In the genomic region with DNA sequence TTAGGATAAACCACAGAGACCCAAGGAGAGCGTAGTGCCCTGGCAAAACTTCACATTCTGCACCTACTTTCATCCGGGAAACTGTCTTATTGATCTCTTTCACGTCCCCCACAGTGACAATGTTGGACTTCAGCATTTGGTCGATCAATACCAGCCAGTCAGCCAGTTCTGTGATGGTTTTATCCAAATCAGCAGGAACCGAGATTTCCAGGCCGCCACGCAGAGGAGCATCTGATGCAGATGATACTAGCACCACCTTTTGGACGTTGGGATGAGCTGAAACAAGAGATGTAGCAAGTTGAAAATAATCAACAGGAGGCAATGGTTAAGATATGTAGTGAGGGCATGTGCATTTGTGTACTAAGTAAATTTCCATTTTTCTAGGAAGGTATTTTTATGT, we compare ENCODE assay signal across 11 mouse cellular contexts.
DNase-seq lines count a peak whose midpoint lies in the region; ATAC-seq and TF ChIP-seq lines count a peak whose summit lies in the region.
"Had no signal": no experiment of that assay in that cellular context is flagged by ENCODE, and none has a peak within 500 bp of the region (broad histone marks: within the 10 kb centered on the region; RNA-seq: fewer than 3 reads in every experiment).

No protein-coding gene starts in this region.

- no peak overlapping the region for H3K4me3 ChIP-seq in cortical plate, adult 2 months (ENCODE audit: insufficient read depth, low read length)
- no peak overlapping the region for H3K4me3 ChIP-seq in liver, embryonic 16.5 days (ENCODE audit: low read depth, low read length)
- no peak overlapping the region for H3K4me3 ChIP-seq in embryonic facial prominence, embryonic 10.5 days
- H3K4me3 ChIP-seq: neural tube, embryonic 12.5 days had no signal

- no peaks in the 10 kb centered on the region for H3K4me1 ChIP-seq in cortical plate, adult 2 months (ENCODE audit: control insufficient read depth, insufficient read depth, low read length)
- H3K4me1 ChIP-seq in liver, embryonic 16.5 days (ENCODE audit: control insufficient read depth, low read depth, low read length), result no peaks in the 10 kb centered on the region
- no peaks in the 10 kb centered on the region; the same call in 1 of the 2 replicates for H3K4me1 ChIP-seq in embryonic facial prominence, embryonic 10.5 days
- H3K4me1 ChIP-seq: neural tube, embryonic 12.5 days had no signal

- no peak for TF ChIP-seq POLR2A in cortical plate, adult 2 months (IDR thresholded peaks at IDR 0.05; ENCODE audit: extremely low read depth, insufficient read depth, low read length)

- DNase-seq in left cerebral cortex, adult 18-20 months (ENCODE audit: low spot score in 2 of 2), result peak; percentile 26 to 29
- no peak for DNase-seq in left cerebral cortex, adult 11 months (ENCODE audit: low spot score)
- DNase-seq in layer of hippocampus, postnatal 10 days (ENCODE audit: low spot score in 2 of 2), result peak; percentile 5 to 28
- no peak for DNase-seq in embryonic facial prominence, embryonic 10.5 days (ENCODE audit: low spot score)
- DNase-seq in gastrocnemius, postnatal 36 days, result no peak
- DNase-seq: gastrocnemius, postnatal 25 days; kidney, adult 8-10 months had no signal

- no peaks in the 10 kb centered on the region; the same call in 1 of the 2 replicates for H3K36me3 ChIP-seq in liver, embryonic 16.5 days (ENCODE audit: control insufficient read depth, insufficient read depth)
- H3K36me3 ChIP-seq in embryonic facial prominence, embryonic 10.5 days (replicated peaks), result peaks cover 16% of the 10 kb centered on the region
- H3K36me3 ChIP-seq: neural tube, embryonic 12.5 days had no signal

- no peak overlapping the region for H3K4me2 ChIP-seq in liver, embryonic 16.5 days (ENCODE audit: low read depth, low read length)
- H3K4me2 ChIP-seq: neural tube, embryonic 12.5 days had no signal

- intact Hi-C loops in gastrocnemius, postnatal 36 days (cut with DNase I), result no loop called here

- 52% methylated on average over 8 of the region's 8 CpGs for whole genome bisulfite sequencing in liver, embryonic 16.5 days (ENCODE audit: insufficient replicate concordance)
- WGBS in embryonic facial prominence, embryonic 10.5 days, result 76% methylated on average over 8 of the region's 8 CpGs

- no peak overlapping the region for H3K27ac ChIP-seq in cortical plate, adult 2 months (ENCODE audit: insufficient read depth, low read length)
- H3K27ac ChIP-seq in liver, embryonic 16.5 days (ENCODE audit: low read length), result no peak overlapping the region
- H3K27ac ChIP-seq in embryonic facial prominence, embryonic 10.5 days (replicated peaks), result no peak overlapping the region
- H3K27ac ChIP-seq: neural tube, embryonic 12.5 days had no signal

- no peaks in the 10 kb centered on the region for H3K9me3 ChIP-seq in liver, embryonic 16.5 days (replicated peaks; ENCODE audit: control insufficient read depth, low read length)
- H3K9me3 ChIP-seq in embryonic facial prominence, embryonic 10.5 days, result no peaks in the 10 kb centered on the region
- H3K9me3 ChIP-seq: neural tube, embryonic 12.5 days had no signal

- H3K27me3 ChIP-seq in liver, embryonic 16.5 days (ENCODE audit: control insufficient read depth, insufficient read depth, low read depth, low read length), result no peaks in the 10 kb centered on the region
- H3K27me3 ChIP-seq in embryonic facial prominence, embryonic 10.5 days (replicated peaks; ENCODE audit: low read depth, poor library complexity, severe bottlenecking), result no peaks in the 10 kb centered on the region
- H3K27me3 ChIP-seq: neural tube, embryonic 12.5 days had no signal

- TF ChIP-seq CTCF in cortical plate, adult 2 months (IDR thresholded peaks at IDR 0.05; ENCODE audit: extremely low read depth, insufficient read depth, low read length), result peak; percentile 52

- no peak overlapping the region for H3K9ac ChIP-seq in liver, embryonic 16.5 days (ENCODE audit: low read depth, low read length)
- H3K9ac ChIP-seq: neural tube, embryonic 12.5 days had no signal

- peak; percentile 50 for ATAC-seq in liver, embryonic 16.5 days (ENCODE audit: low read depth)
- ATAC-seq in megakaryocyte-erythroid progenitor cell, adult 5-6 weeks (replicated peaks; ENCODE audit: low FRiP score, low TSS enrichment, poor library complexity, severe bottlenecking), result no peak

Comparison
In these comparisons a context has a peak if more than half of its experiments do, and no peak if none do; other contexts are left out.
1. DNase-seq: peak in left cerebral cortex, adult 18-20 months (2 of 2) and layer of hippocampus, postnatal 10 days (2 of 2); none in left cerebral cortex, adult 11 months (single experiment), embryonic facial prominence, embryonic 10.5 days (single experiment) and gastrocnemius, postnatal 36 days (0 of 2).